Mouse (Mus musculus) MEL (cell line): ENCODE data around the gene Fancc. TPM values are rescaled to one million over a fixed set of nuclear protein-coding genes. Genes with fewer than 3 reads are reported as not detected.

Experiments
- DNase-seq: peaks from one replicate; pipeline ENCODE4 v3.0.0; 2011; ENCODE audit warnings: low read depth, low spot score
- H3K27ac ChIP-seq: 2 replicates; pipeline ENCODE4 v1.5.1; 2012; ENCODE audit warnings: low read depth, mild to moderate bottlenecking, control low read depth, low read length, moderate library complexity; ENCODE audit not compliant: control insufficient read depth
- H3K27me3 ChIP-seq, 2 experiments: fragments of 150-350 bp in 1 of 2; sonication (generic) in 1 of 2; 2 replicates each; pipeline ENCODE4 v1.6.1; 2012; ENCODE audit warnings: low read length in 2 of 2, mild to moderate bottlenecking in 2 of 2, improper control_type of control experiment in 1 of 2, moderate library complexity in 1 of 2; ENCODE audit not compliant: insufficient read depth in 2 of 2, control insufficient read depth in 1 of 2
- H3K36me3 ChIP-seq, 2 experiments: 2 replicates each; pipeline ENCODE4 v1.6.1; 2012 to 2014; ENCODE audit warnings: low read length in 2 of 2, improper control_type of control experiment in 1 of 2, inconsistent platforms in 1 of 2, mild to moderate bottlenecking in 1 of 2; ENCODE audit not compliant: insufficient read depth in 2 of 2, control insufficient read depth in 1 of 2
- H3K4me1 ChIP-seq, 2 experiments: fragments of 150-350 bp in 1 of 2; sonication (generic) in 1 of 2; 2 replicates each; pipeline ENCODE4 v1.6.1; 2012; ENCODE audit warnings: low read length in 2 of 2, improper control_type of control experiment in 1 of 2, mild to moderate bottlenecking in 1 of 2; ENCODE audit not compliant: insufficient read depth in 2 of 2, control insufficient read depth in 1 of 2
- H3K4me3 ChIP-seq, 2 experiments: fragments of 150-350 bp in 1 of 2; sonication (generic) in 1 of 2; 2 replicates each; pipeline ENCODE4 v1.5.1; 2012; ENCODE audit warnings: low read depth in 2 of 2, low read length in 2 of 2, mild to moderate bottlenecking in 2 of 2, moderate library complexity in 2 of 2, control low read depth in 1 of 2, improper control_type of control experiment in 1 of 2; ENCODE audit not compliant: control insufficient read depth in 1 of 2, insufficient read depth in 1 of 2
- H3K79me2 ChIP-seq: 2 replicates; pipeline ENCODE4 v1.6.1; 2012; ENCODE audit warnings: mild to moderate bottlenecking, low read length, moderate library complexity; ENCODE audit not compliant: control insufficient read depth, poor library complexity, insufficient read depth
- H3K9ac ChIP-seq: 2 replicates; pipeline ENCODE4 v1.6.1; 2012; ENCODE audit warnings: low read depth, mild to moderate bottlenecking, control low read depth, low read length, moderate library complexity; ENCODE audit not compliant: control insufficient read depth, poor library complexity, severe bottlenecking
- H3K9me3 ChIP-seq: fragments of 150-350 bp; sonication (generic); replicated peaks from 2 replicates; pipeline ENCODE4 v1.6.1; 2012; ENCODE audit warnings: mild to moderate bottlenecking, low read length, improper control_type of control experiment, moderate library complexity; ENCODE audit not compliant: insufficient read depth
- BHLHE40 ChIP-seq: IDR thresholded peaks from 2 replicates; pipeline ENCODE4 v1.6.1; 2012; ENCODE audit warnings: low read depth, mild to moderate bottlenecking, inconsistent platforms, low read length, improper control_type of control experiment, borderline replicate concordance
- CTCF ChIP-seq, 3 experiments: IDR thresholded peaks in 2 of 3; conservative IDR thresholded peaks in 1 of 3; 2 replicates each; pipeline ENCODE4 v1.5.1; 2011 to 2012; ENCODE audit warnings: low read length in 3 of 3, low read depth in 2 of 3, mild to moderate bottlenecking in 2 of 3, improper control_type of control experiment in 1 of 3, inconsistent platforms in 1 of 3, mixed read lengths in 1 of 3, moderate library complexity in 1 of 3; ENCODE audit not compliant: control insufficient read depth in 1 of 3, insufficient read depth in 1 of 3, poor library complexity in 1 of 3, severe bottlenecking in 1 of 3
- ELF1 ChIP-seq: IDR thresholded peaks from 2 replicates; pipeline ENCODE4 v1.6.1; 2014; ENCODE audit warnings: low read depth, mild to moderate bottlenecking, inconsistent platforms, low read length, improper control_type of control experiment, moderate library complexity
- EP300 ChIP-seq, 2 experiments: IDR thresholded peaks; 2 replicates each; pipeline ENCODE4 v1.6.1; 2011; ENCODE audit warnings: improper control_type of control experiment in 2 of 2, low read length in 2 of 2, low read depth in 1 of 2, mild to moderate bottlenecking in 1 of 2
- ETS1 ChIP-seq: IDR thresholded peaks from 2 replicates; pipeline ENCODE4 v1.6.1; 2012; ENCODE audit warnings: low read depth, mild to moderate bottlenecking, inconsistent platforms, low read length, improper control_type of control experiment, moderate library complexity
- GATA1 ChIP-seq: IDR thresholded peaks from 2 replicates; pipeline ENCODE4 v1.6.1; 2011; ENCODE audit warnings: low read depth, low read length, improper control_type of control experiment
- MAX ChIP-seq: IDR thresholded peaks from 2 replicates; pipeline ENCODE4 v1.6.1; 2011; ENCODE audit warnings: low read length, improper control_type of control experiment
- MEF2A ChIP-seq: IDR thresholded peaks from 2 replicates; pipeline ENCODE4 v1.6.1; 2014; ENCODE audit warnings: low read depth, mild to moderate bottlenecking, inconsistent platforms, low read length, improper control_type of control experiment; ENCODE audit not compliant: poor library complexity, insufficient replicate concordance, severe bottlenecking; ENCODE audit errors: extremely low read depth
- MYB ChIP-seq: IDR thresholded peaks from 2 replicates; pipeline ENCODE4 v1.6.1; 2011; ENCODE audit warnings: mild to moderate bottlenecking, low read depth, low read length, improper control_type of control experiment
- MYC ChIP-seq: IDR thresholded peaks from 2 replicates; pipeline ENCODE4 v1.6.1; 2011; ENCODE audit warnings: low read depth, mild to moderate bottlenecking, low read length, improper control_type of control experiment, moderate library complexity
- RAD21 ChIP-seq: IDR thresholded peaks from 2 replicates; pipeline ENCODE4 v1.6.1; 2011; ENCODE audit warnings: mild to moderate bottlenecking, low read depth, low read length, improper control_type of control experiment
- SIN3A ChIP-seq: IDR thresholded peaks from 2 replicates; pipeline ENCODE4 v1.6.1; 2012; ENCODE audit warnings: low read length, improper control_type of control experiment, inconsistent platforms
- TAL1 ChIP-seq: IDR thresholded peaks from 2 replicates; pipeline ENCODE4 v1.6.1; 2012; ENCODE audit warnings: mild to moderate bottlenecking, inconsistent platforms, low read length, moderate library complexity, mixed read lengths
- TBP ChIP-seq: IDR thresholded peaks from 2 replicates; pipeline ENCODE4 v1.8.0; 2011; ENCODE audit warnings: low read depth, low read length, improper control_type of control experiment
- ZC3H11A ChIP-seq: IDR thresholded peaks from 2 replicates; pipeline ENCODE4 v1.6.1; 2012; ENCODE audit warnings: low read depth, mild to moderate bottlenecking, inconsistent platforms, low read length, improper control_type of control experiment
- ZMIZ1 ChIP-seq: IDR thresholded peaks from 2 replicates; pipeline ENCODE4 v1.6.1; 2012; ENCODE audit warnings: low read depth, mild to moderate bottlenecking, inconsistent platforms, low read length, improper control_type of control experiment, moderate library complexity
- ZNF384 ChIP-seq: IDR thresholded peaks from 2 replicates; pipeline ENCODE4 v1.6.1; 2012; ENCODE audit warnings: low read depth, mild to moderate bottlenecking, inconsistent platforms, low read length, improper control_type of control experiment
- polyA plus RNA-seq, 2 experiments: library from polyadenylated mRNA; stranded (reverse) in 1 of 2; unstranded in 1 of 2; fragments of >175 nt in 1 of 2; fragments of >200 nt in 1 of 2; gene quantifications; 2 replicates each; pipeline versions ENCODE4 v1.2.1 to v1.2.4; 2012; ENCODE audit warnings: low replicate concordance in 2 of 2, low read depth in 1 of 2; ENCODE audit not compliant: insufficient read length in 2 of 2, insufficient read depth in 1 of 2, missing spikeins in 1 of 2
- total RNA-seq: library from RNA; depleted of rRNA; stranded (reverse); fragments of 300-350 nt; gene quantifications from 2 replicates; pipeline ENCODE4 v1.2.3, GENCODE M21; 2012

Gene Fancc
- total and polyA plus RNA-seq, 3 experiments: 4.0 to 5.5 TPM; not detected in 1

DNA sequence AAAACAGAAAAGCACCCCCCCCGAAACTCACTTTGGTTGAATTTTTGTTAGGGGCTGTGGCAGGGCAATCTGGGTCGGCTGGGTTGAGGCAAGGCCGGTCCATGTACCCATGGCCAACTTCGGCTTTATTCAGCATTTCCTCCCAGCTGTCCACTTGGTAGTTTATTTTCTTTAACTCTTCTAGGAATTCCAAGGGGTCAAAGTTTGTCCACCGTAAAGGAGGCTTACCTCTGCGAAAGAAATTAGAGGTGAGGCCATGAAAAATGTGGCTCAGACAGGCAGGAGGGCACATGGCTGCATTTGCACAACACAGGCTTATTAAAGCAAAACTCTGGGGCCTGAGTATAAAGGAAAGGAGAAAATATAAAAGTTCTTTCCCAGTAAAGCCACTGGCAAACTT lies 46.4 kb upstream of the Fancc start:
- TF ChIP-seq TBP (no peak), MYC (no peak), CTCF (IDR thresholded peaks at IDR 0.05 in 2 of 3, conservative IDR thresholded peaks at IDR 0.05 in 1 of 3; ENCODE audit: control insufficient read depth in 1 of 3, insufficient read depth in 1 of 3, low read depth in 2 of 3, low read length in 3 of 3, poor library complexity in 1 of 3, severe bottlenecking in 1 of 3) (no peak), EP300 (IDR thresholded peaks at IDR 0.05; ENCODE audit: low read depth in 1 of 2, low read length in 2 of 2) (no peak), GATA1 (no peak)
- H3K27me3 ChIP-seq: no peaks in the 10 kb centered on the region
- no peak overlapping the region for H3K4me3 ChIP-seq
- H3K4me1 ChIP-seq: no peaks in the 10 kb centered on the region
- no peak overlapping the region for H3K27ac ChIP-seq
- H3K9me3 ChIP-seq: no peaks in the 10 kb centered on the region
- H3K9ac ChIP-seq: no peak overlapping the region
- DNase-seq: no peak
- no peaks in the 10 kb centered on the region; the same call in 1 of the 2 replicates for H3K79me2 ChIP-seq
- H3K36me3 ChIP-seq: peaks cover 0 to 43% of the 10 kb centered on the region in 2 experiments; a peak in 2 of 4 replicates

DNA sequence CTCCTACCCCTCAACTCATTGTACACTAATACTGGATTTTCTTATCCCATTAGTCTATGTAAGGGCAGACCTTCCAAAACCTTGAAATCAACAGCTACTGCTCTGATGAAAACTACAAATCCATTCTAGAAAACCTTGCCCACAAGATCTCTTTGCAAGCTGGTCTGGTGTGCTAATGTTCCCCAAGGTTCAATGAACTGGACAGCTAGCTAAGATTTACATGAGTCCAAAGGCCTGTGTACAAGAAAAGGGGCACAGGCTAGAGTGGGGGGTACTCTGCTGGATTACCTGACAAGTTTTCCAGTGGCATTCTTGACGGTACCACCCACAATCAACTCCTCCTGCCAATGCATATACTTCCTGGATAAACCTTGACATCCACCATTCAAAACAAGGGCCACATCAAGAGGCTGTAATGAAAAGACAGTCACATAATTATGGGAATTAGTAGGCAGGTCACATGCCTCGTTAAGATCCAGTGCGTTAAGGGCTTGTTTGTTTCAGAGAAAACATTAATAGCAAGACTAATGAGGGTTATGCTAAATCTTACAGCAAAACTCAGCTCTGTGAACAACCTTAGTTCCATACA lies 45.8 kb upstream of the Fancc start:
- Histone ChIP-seq H3K9me3 (no peaks in the 10 kb centered on the region), H3K9ac (no peak overlapping the region), H3K27me3 (no peaks in the 10 kb centered on the region), H3K79me2 (no peaks in the 10 kb centered on the region), H3K36me3 (peaks cover 0 to 49% of the 10 kb centered on the region in 2 experiments; a peak in 2 of 4 replicates), H3K4me3 (no peak overlapping the region), H3K27ac (no peak overlapping the region), H3K4me1 (no peaks in the 10 kb centered on the region)
- DNase-seq: no peak
- TF ChIP-seq GATA1 (no peak), MEF2A (no peak), MYB (no peak), ZNF384 (no peak), ELF1 (no peak), ZC3H11A (no peak), SIN3A (no peak), BHLHE40 (no peak), ETS1 (no peak), MAX (no peak), TAL1 (no peak), ZMIZ1 (no peak), RAD21 (no peak)
